Mouse (Mus musculus): ENCODE data around the gene Prr5l.

DNA sequence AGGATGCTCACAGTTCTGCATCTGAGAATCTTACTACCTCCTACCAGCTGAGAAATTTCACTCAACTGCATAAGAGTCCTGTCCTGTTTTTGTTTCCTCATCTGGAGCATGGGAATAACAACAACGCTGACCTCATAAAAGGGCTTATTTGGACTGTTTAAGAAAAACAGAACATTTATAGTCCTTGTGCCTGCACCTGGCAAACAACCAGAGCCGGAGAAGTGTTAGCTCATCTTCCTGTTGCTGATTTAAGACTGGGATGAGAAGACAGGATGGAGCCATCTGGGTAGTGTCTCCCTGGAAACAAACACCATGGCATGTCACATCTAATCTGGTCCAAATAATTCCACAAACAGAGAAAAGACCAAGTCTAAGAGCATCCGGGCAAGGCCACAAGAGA lies 149.3 kb downstream of the Prr5l start:
- TF ChIP-seq POLR2A (IDR thresholded peaks at IDR 0.05; ENCODE audit: low read depth, low read length) (no peak), CTCF (IDR thresholded peaks at IDR 0.05; ENCODE audit: borderline replicate concordance, insufficient read depth, low read length) (no peak)

Data from embryonic fibroblast, embryonic 13.5 days (primary cell).